Mouse (Mus musculus): ENCODE measurements around the gene Fhl3.

- no peak for TF ChIP-seq POLR2A (IDR thresholded peaks at IDR 0.05; ENCODE audit: borderline replicate concordance, insufficient read depth, low read length)
- no peak for TF ChIP-seq CTCF (IDR thresholded peaks at IDR 0.05; ENCODE audit: borderline replicate concordance, insufficient read depth, low read depth, low read length)
Observed at GRCm38 (mm10) chr4:124704797-124705474, 4.4 kb downstream of the Fhl3 start.
